Mouse (Mus musculus) liver, adult 2 months (tissue): ENCODE results near the gene Vrk1. TPM values are rescaled to one million over a fixed set of nuclear protein-coding genes. Genes with fewer than 3 reads are reported as not detected.
A peak's percentile ranks its signal among the peaks of the same experiment; 100 is the strongest.

Source experiments
- DNase-seq: peaks from one replicate; pipeline ENCODE4 v3.0.0-alpha.2; 2011; ENCODE audit warnings: low read depth, low spot score; ENCODE audit errors: extremely low read depth
- H3K27ac ChIP-seq: fragments of 200-500 bp; replicated peaks from 2 replicates; pipeline ENCODE4 v1.5.1; 2012; ENCODE audit warnings: low read depth, mild to moderate bottlenecking, control low read depth, inconsistent platforms, low read length; ENCODE audit not compliant: insufficient read depth
- H3K27me3 ChIP-seq: fragments of 200-500 bp; 2 replicates; pipeline ENCODE4 v1.6.1; 2012; ENCODE audit warnings: mild to moderate bottlenecking, moderate library complexity, low read length, inconsistent platforms; ENCODE audit not compliant: control insufficient read depth, insufficient read depth
- H3K36me3 ChIP-seq: fragments of 200-500 bp; 2 replicates; pipeline ENCODE4 v1.6.1; 2012; ENCODE audit warnings: low read length, inconsistent platforms; ENCODE audit not compliant: control insufficient read depth, insufficient read depth
- H3K4me1 ChIP-seq: fragments of 200-500 bp; 2 replicates; pipeline ENCODE4 v1.6.1; 2011; ENCODE audit warnings: low read length; ENCODE audit not compliant: control insufficient read depth, insufficient read depth
- H3K4me3 ChIP-seq: fragments of 200-500 bp; 2 replicates; pipeline ENCODE4 v1.5.1; 2011; ENCODE audit warnings: low read depth, mild to moderate bottlenecking, control low read depth, low read length, moderate library complexity; ENCODE audit not compliant: insufficient read depth
- H3K79me2 ChIP-seq: fragments of 200-500 bp; 2 replicates; pipeline ENCODE4 v1.6.1; 2012; ENCODE audit warnings: inconsistent platforms, mild to moderate bottlenecking, low read length, moderate library complexity; ENCODE audit not compliant: control insufficient read depth, insufficient read depth
- H3K9ac ChIP-seq: fragments of 200-500 bp; 2 replicates; pipeline ENCODE4 v1.6.1; 2012; ENCODE audit warnings: low read depth, mild to moderate bottlenecking, control low read depth, inconsistent platforms, low read length
- CTCF ChIP-seq: fragments of 200-500 bp; IDR thresholded peaks from 2 replicates; pipeline ENCODE4 v1.5.1; 2011; ENCODE audit warnings: low read depth, low read length, control low read depth
- POLR2A ChIP-seq: fragments of 200-500 bp; IDR thresholded peaks from 2 replicates; pipeline ENCODE4 v1.6.1; 2011; ENCODE audit warnings: low read length, control low read depth; ENCODE audit not compliant: insufficient read depth; ENCODE audit errors: extremely low read depth
- WGBS: fragments of 180-500 bp; shearing (Covaris S2); methylation state at CpG from one replicate; pipeline ENCODE4 v1.1.7; 2018; 5-methylcytosine and 5-hydroxymethylcytosine counted together
- polyA plus RNA-seq: library from polyadenylated mRNA; depleted of rRNA; stranded (reverse); fragments of >200 nt; gene quantifications from 2 replicates; pipeline ENCODE4 v1.2.3, GENCODE M21; 2012
- total RNA-seq: library from RNA; depleted of rRNA; stranded (reverse); fragments of >200 nt; gene quantifications from 2 replicates; pipeline ENCODE4 v1.2.3, GENCODE M21; 2014

The Vrk1 gene
- total and polyA plus RNA-seq, 2 experiments: 1.8 to 6.3 TPM

DNA sequence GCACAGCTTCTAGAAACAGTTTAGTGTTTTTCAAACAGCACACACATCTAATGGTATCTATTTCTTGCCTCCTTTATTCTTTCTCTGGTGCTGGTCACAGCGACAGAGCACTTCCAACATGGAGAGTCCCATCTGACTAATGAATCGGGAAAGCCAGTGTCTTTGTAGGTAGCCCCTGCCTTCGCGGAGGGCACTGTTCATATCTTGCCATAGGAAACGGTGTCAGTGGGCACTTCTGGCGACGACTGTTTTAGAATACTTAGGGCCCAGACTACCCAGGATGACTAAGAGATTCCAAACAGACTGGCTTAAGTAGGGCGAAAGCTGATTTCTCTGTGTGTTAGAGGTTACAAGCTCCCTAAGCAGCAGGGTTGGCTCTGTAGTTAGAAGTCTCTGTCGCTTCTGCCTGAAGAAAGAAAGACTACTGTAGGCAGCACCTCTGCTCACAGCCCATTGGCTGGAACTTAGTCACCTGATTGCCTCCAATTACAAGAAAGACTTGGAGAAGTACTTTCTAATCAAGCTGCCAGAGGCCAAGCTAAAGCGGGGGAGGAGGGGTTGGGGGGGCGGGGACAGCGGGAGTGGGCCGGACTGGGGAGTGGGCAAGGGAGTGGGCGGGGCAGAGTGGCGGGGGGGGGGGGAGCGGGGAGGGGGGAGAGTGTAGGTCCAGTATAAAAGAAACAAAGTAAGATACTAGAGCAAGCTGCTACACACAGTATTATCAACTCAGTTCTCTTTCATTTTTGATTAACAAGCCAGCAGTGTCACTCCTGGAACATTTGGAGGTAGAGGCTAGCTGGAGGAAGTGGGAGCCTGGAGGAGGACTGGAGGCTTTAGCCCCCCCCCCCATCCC is 28.7 kb upstream of the Vrk1 start:
- Histone ChIP-seq H3K9ac (peak overlapping the region; percentile 12; the same call in 1 of the 2 replicates), H3K27ac (no peak overlapping the region), H3K79me2 (no peaks in the 10 kb centered on the region), H3K27me3 (no peaks in the 10 kb centered on the region), H3K36me3 (no peaks in the 10 kb centered on the region), H3K4me1 (peaks cover 2% of the 10 kb centered on the region; the same call in 1 of the 2 replicates), H3K4me3 (0 out of 2 replicates have a peak overlapping the region, but pooled peaks have one; percentile 20)
- 29% methylated on average over 13 of the region's 16 CpGs for WGBS
- TF ChIP-seq POLR2A: no peak
- peak; percentile 66 for DNase-seq

DNA sequence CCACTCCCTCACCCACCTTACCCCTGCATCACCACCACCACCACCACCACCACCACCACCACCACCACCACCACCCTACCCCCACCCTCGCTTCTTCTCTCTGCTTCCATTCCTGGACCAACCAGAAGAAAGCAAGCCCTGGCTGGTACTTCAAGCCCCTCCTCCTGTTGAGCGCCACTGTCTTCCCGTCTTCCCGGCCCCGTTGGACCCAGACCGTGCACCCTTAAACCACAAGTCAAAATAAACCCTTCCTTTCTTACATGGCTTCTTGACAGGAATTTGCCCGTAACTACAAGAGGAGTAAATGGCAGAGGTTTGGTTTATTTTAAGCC is 28.1 kb upstream of the Vrk1 start:
- H3K36me3 ChIP-seq: no peaks in the 10 kb centered on the region
- no peak overlapping the region for H3K27ac ChIP-seq
- TF ChIP-seq CTCF (no peak), POLR2A (no peak)
- H3K9ac ChIP-seq: no peak overlapping the region
- peaks cover 2% of the 10 kb centered on the region; the same call in 1 of the 2 replicates for H3K4me1 ChIP-seq
- H3K79me2 ChIP-seq: no peaks in the 10 kb centered on the region
- WGBS: 69% methylated on average over 6 of the region's 7 CpGs
- H3K4me3 ChIP-seq: no peak overlapping the region
- no peak for DNase-seq
- H3K27me3 ChIP-seq: no peaks in the 10 kb centered on the region

DNA sequence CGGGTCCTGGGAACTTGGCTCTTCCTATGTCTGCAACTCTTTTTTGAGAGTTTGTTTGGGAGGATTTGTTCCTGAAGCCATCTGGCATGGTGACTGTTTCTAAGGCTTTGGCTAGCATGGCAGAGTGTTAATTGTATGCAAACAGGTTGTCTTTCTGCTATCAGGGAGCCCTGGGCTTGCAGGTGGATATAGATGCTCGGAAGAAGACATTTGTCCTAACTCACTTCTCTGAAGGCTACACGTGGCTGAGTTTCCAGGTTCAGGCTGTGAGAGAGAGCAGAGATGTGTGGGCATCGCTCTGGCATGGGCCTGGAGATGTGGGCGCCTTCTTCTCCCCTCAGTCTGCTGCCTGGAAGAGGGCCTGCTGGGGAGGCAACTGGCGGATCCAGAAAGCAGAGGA is 27.4 kb upstream of the Vrk1 start:
- H3K4me3 ChIP-seq: no peak overlapping the region
- no peak for DNase-seq
- peaks cover 2% of the 10 kb centered on the region; the same call in 1 of the 2 replicates for H3K4me1 ChIP-seq
- H3K9ac ChIP-seq: no peak overlapping the region
- no peak overlapping the region for H3K27ac ChIP-seq
- 80% methylated on average over 6 of the region's 6 CpGs for WGBS
- H3K27me3 ChIP-seq: no peaks in the 10 kb centered on the region
- TF ChIP-seq CTCF (no peak), POLR2A (no peak)
- H3K36me3 ChIP-seq: no peaks in the 10 kb centered on the region
- H3K79me2 ChIP-seq: no peaks in the 10 kb centered on the region

DNA sequence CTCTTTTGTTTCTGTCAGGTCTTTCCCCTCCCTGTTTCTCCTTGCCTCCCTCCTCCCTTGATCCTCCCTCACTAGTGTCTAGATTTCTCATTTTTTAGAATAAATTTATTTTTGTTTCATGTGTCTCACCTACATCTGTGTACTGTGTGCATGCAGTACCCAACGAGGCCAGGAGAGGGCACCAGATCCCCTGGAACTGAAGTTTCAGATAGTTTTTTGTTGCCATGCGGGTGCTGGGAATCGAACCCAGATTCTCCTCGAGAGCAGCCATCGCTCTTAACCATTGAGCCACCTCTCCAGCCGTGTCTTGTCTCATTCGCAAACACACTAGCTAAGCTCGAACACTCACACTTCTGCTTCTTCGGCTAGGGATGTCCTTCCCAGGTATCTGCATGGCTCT is 26.5 kb upstream of the Vrk1 start:
- no peak for DNase-seq
- no peak overlapping the region for H3K4me3 ChIP-seq
- H3K4me1 ChIP-seq: peaks cover 2% of the 10 kb centered on the region; the same call in 1 of the 2 replicates
- no peak overlapping the region for H3K27ac ChIP-seq
- H3K79me2 ChIP-seq: no peaks in the 10 kb centered on the region
- H3K36me3 ChIP-seq: no peaks in the 10 kb centered on the region
- TF ChIP-seq CTCF (peak; percentile 37; the same call in 1 of the 2 replicates), POLR2A (no peak)
- no peak overlapping the region for H3K9ac ChIP-seq
- 91% methylated on average over 9 of the region's 9 CpGs for WGBS
- no peaks in the 10 kb centered on the region for H3K27me3 ChIP-seq

DNA sequence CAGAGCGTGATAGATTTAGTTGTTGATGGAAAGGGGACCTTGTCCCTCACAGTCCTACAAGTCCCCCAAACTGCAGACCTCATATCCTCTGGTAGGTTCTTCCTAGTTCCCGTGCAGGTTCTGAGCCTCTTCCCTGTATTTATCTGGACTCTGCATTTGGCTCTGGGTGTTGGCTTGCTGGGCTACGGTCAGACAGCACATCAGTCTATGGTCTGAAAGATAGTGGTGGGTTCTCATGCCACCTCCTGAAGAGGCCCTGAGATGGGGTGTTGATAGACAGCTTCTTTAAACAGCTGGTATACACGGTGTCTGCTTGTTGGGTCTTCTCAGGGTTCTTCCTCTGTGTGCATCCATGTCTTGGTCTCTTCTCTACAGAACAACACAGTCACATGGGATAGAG is 21.6 kb upstream of the Vrk1 start:
- Histone ChIP-seq H3K79me2 (no peaks in the 10 kb centered on the region), H3K9ac (no peak overlapping the region), H3K4me1 (no peaks in the 10 kb centered on the region), H3K27me3 (no peaks in the 10 kb centered on the region), H3K36me3 (no peaks in the 10 kb centered on the region), H3K4me3 (no peak overlapping the region), H3K27ac (no peak overlapping the region)
- no peak for TF ChIP-seq CTCF
- no peak for TF ChIP-seq POLR2A
- DNase-seq: no peak
- 87% methylated on average over 4 of the region's 4 CpGs for WGBS

DNA sequence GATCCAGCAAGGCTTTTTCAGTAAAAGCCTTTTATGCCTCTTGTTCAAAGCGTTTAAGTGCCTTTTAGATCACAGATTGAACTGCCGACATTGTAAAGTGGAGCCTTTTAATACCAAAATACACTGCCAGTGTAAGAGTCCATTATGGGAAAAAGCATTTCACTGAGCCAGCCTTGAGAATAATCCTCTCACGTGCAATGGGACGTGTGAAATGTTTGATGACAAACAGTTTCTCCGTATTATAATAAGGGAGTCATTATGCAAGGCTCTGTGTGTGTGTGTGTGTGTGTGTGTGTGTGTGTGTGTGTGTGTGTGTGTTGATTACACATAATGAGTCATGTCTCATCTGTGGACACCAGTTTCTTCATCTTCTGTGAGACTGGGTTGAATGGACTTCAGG is 17.3 kb upstream of the Vrk1 start:
- WGBS: 78% methylated on average over 5 of the region's 5 CpGs
- H3K4me3 ChIP-seq: no peak overlapping the region
- no peak for DNase-seq
- no peak for TF ChIP-seq POLR2A
- no peak for TF ChIP-seq CTCF
- no peak overlapping the region for H3K27ac ChIP-seq
- H3K9ac ChIP-seq: no peak overlapping the region
- no peaks in the 10 kb centered on the region for H3K27me3 ChIP-seq
- no peaks in the 10 kb centered on the region for H3K36me3 ChIP-seq
- H3K4me1 ChIP-seq: no peaks in the 10 kb centered on the region
- H3K79me2 ChIP-seq: no peaks in the 10 kb centered on the region
